In the genomic region with DNA sequence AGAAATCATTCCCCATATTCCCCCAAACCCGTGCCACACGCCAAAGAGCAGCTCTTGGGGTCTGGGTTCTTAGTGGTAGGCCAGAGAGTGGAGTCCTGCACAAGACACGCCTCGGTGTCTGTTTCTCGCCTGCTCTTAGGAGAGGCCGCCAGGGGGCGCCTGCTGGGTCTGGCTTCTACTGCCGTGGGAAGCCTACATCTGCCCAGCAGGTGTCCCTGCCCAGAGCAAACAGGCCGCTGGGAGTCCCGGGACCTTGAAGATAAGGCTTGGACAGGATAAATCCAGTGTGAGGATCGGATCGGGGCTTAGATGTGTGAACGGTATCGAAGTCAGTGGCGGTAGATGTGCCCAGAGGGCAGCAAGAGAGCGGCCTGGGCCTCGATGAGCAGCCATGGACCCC, we compare ENCODE assay signal across 8 mouse cellular contexts. TPM values are rescaled to one million over a fixed set of nuclear protein-coding genes. Genes with fewer than 3 reads are reported as not detected.
DNase-seq lines count a peak whose midpoint lies in the region; ATAC-seq lines count a peak whose summit lies in the region.

A gene (plus strand): TSS at position 236 of the 400 bp plus-strand sequence.

- no peaks in the 10 kb centered on the region for H3K36me3 ChIP-seq in forebrain, embryonic 11.5 days (ENCODE audit: control insufficient read depth, insufficient read depth, low read length)
- no peaks in the 10 kb centered on the region for H3K36me3 ChIP-seq in forebrain, embryonic 15.5 days
- H3K36me3 ChIP-seq in intestine, embryonic 15.5 days, result no peaks in the 10 kb centered on the region
- H3K36me3 ChIP-seq in midbrain, embryonic 13.5 days, result no peaks in the 10 kb centered on the region

- DNase-seq in forebrain, embryonic 11.5 days (ENCODE audit: low spot score), result peak; percentile 85
- peak; percentile 48 to 59 for DNase-seq in cerebellum, postnatal 36 days
- peak; percentile 73 for DNase-seq in gastrocnemius, postnatal 14 days
- DNase-seq in left cerebral cortex, postnatal 36 days (ENCODE audit: low spot score in 2 of 2), result peak; percentile 46 to 47
- DNase-seq in spleen, postnatal 10 days (ENCODE audit: low spot score in 2 of 2), result peak; percentile 49 to 82

- ATAC-seq in forebrain, embryonic 11.5 days (replicated peaks; ENCODE audit: low FRiP score), result peak; percentile 65; the same call in 1 of the 2 replicates
- ATAC-seq in forebrain, embryonic 15.5 days (replicated peaks), result no peak
- peak; percentile 52 for ATAC-seq in intestine, embryonic 15.5 days
- ATAC-seq in midbrain, embryonic 13.5 days, result peak; percentile 62; the same call in 1 of the 2 replicates

- intact Hi-C loops in gastrocnemius, postnatal 14 days (cut with DNase I; ENCODE audit: low total_unique reads), result no loop called here
- intact Hi-C loops in left cerebral cortex, postnatal 36 days (cut with DNase I), result loop anchor here (2.0 kb wide), 1 partner anchor 14 kb away; a partner anchor contains a TSS

- H3K4me2 ChIP-seq in forebrain, embryonic 11.5 days (ENCODE audit: low read depth, low read length, severe bottlenecking), result no peak within 1 kb of the TSS
- no peak within 1 kb of the TSS for H3K4me2 ChIP-seq in forebrain, embryonic 15.5 days (replicated peaks)
- peak within 1 kb of the TSS; percentile 87 for H3K4me2 ChIP-seq in intestine, embryonic 15.5 days (replicated peaks)
- no peak within 1 kb of the TSS; the same call in 1 of the 2 replicates for H3K4me2 ChIP-seq in midbrain, embryonic 13.5 days (replicated peaks)

- 1% methylated on average over 17 of the region's 17 CpGs for WGBS in forebrain, embryonic 11.5 days
- WGBS in forebrain, embryonic 15.5 days, result 5% methylated on average over 17 of the region's 17 CpGs
- WGBS in intestine, embryonic 15.5 days, result 4% methylated on average over 17 of the region's 17 CpGs
- 2% methylated on average over 17 of the region's 17 CpGs for WGBS in midbrain, embryonic 13.5 days

- no peak within 1 kb of the TSS for H3K27ac ChIP-seq in forebrain, embryonic 11.5 days (ENCODE audit: low read depth, low read length)
- H3K27ac ChIP-seq in forebrain, embryonic 15.5 days (replicated peaks), result no peak within 1 kb of the TSS
- no peak within 1 kb of the TSS for H3K27ac ChIP-seq in intestine, embryonic 15.5 days
- H3K27ac ChIP-seq in midbrain, embryonic 13.5 days, result no peak within 1 kb of the TSS

- no peak within 1 kb of the TSS for H3K9ac ChIP-seq in forebrain, embryonic 11.5 days (ENCODE audit: low read length)
- no peak within 1 kb of the TSS for H3K9ac ChIP-seq in forebrain, embryonic 15.5 days (replicated peaks)
- no peak within 1 kb of the TSS for H3K9ac ChIP-seq in intestine, embryonic 15.5 days
- no peak within 1 kb of the TSS for H3K9ac ChIP-seq in midbrain, embryonic 13.5 days (replicated peaks)

- H3K4me3 ChIP-seq in forebrain, embryonic 11.5 days (ENCODE audit: low read depth, low read length), result no peak within 1 kb of the TSS
- H3K4me3 ChIP-seq in forebrain, embryonic 15.5 days, result no peak within 1 kb of the TSS
- peak within 1 kb of the TSS; percentile 42 for H3K4me3 ChIP-seq in intestine, embryonic 15.5 days (replicated peaks)
- H3K4me3 ChIP-seq in midbrain, embryonic 13.5 days (replicated peaks), result no peak within 1 kb of the TSS; the same call in 1 of the 2 replicates

- H3K27me3 ChIP-seq in forebrain, embryonic 11.5 days (ENCODE audit: control insufficient read depth, insufficient read depth, low read length), result peaks cover 87% of the 10 kb centered on the region
- peaks cover 87% of the 10 kb centered on the region for H3K27me3 ChIP-seq in forebrain, embryonic 15.5 days
- peaks cover 61% of the 10 kb centered on the region for H3K27me3 ChIP-seq in intestine, embryonic 15.5 days (replicated peaks)
- peaks cover 92% of the 10 kb centered on the region for H3K27me3 ChIP-seq in midbrain, embryonic 13.5 days

- H3K4me1 ChIP-seq in forebrain, embryonic 11.5 days (replicated peaks; ENCODE audit: control insufficient read depth, insufficient read depth, low read length), result peaks cover 3% of the 10 kb centered on the region; the same call in 1 of the 2 replicates
- peaks cover 16% of the 10 kb centered on the region for H3K4me1 ChIP-seq in forebrain, embryonic 15.5 days
- peaks cover 24% of the 10 kb centered on the region for H3K4me1 ChIP-seq in intestine, embryonic 15.5 days (replicated peaks)
- peaks cover 13% of the 10 kb centered on the region for H3K4me1 ChIP-seq in midbrain, embryonic 13.5 days (replicated peaks)

- H3K9me3 ChIP-seq in forebrain, embryonic 11.5 days (ENCODE audit: control insufficient read depth, low read length), result no peaks in the 10 kb centered on the region
- no peaks in the 10 kb centered on the region for H3K9me3 ChIP-seq in forebrain, embryonic 15.5 days
- no peaks in the 10 kb centered on the region for H3K9me3 ChIP-seq in intestine, embryonic 15.5 days
- H3K9me3 ChIP-seq in midbrain, embryonic 13.5 days, result no peaks in the 10 kb centered on the region

RNA-seq across cellular contexts. Expression of the gene that starts here (rescaled TPM):
- not detected in 2 replicates for polyA plus RNA-seq in forebrain, embryonic 11.5 days (2014; fragmentation: Nextera tagmentation; extraction: Ambion mirVana)
- 0.05 TPM in 1 of 2 replicates, not detected in the other for polyA plus RNA-seq in forebrain, embryonic 15.5 days (2015; fragmentation: Nextera tagmentation; extraction: Ambion mirVana)
- under 1 TPM in 1 of 2 experiments, not detected in 1; 0.07 TPM for total RNA-seq in gastrocnemius, postnatal 14 days (2021)
- 16.1 and 40.7 TPM in 2 replicates for polyA plus RNA-seq in intestine, embryonic 15.5 days (2015; fragmentation: Nextera tagmentation; extraction: Ambion mirVana)
- under 1 TPM; 0.30 to 0.34 TPM for total RNA-seq in left cerebral cortex, postnatal 36 days (2021)
- not detected in 2 replicates for polyA plus RNA-seq in midbrain, embryonic 13.5 days (2015; fragmentation: Nextera tagmentation; extraction: Ambion mirVana)

Comparison
In these comparisons a context has a peak if more than half of its experiments do, and no peak if none do; other contexts are left out.
1. RNA of the gene that starts here (polyA plus RNA-seq): 16.1 to 40.7 TPM in intestine, embryonic 15.5 days; 0.05 TPM in forebrain, embryonic 15.5 days, not detected in forebrain, embryonic 11.5 days and not detected in midbrain, embryonic 13.5 days; every median in the first group is over 10 times any median in the second.
2. Peak in DNase-seq and ATAC-seq in forebrain, embryonic 11.5 days; RNA of the gene not detected or under 1 TPM.
3. Peak in DNase-seq in gastrocnemius, postnatal 14 days; RNA of the gene not detected or under 1 TPM.
4. Peak in DNase-seq in left cerebral cortex, postnatal 36 days; RNA of the gene not detected or under 1 TPM.
5. Peak in ATAC-seq in midbrain, embryonic 13.5 days; RNA of the gene not detected or under 1 TPM.
6. Peak in every context shown above with its lines, with median percentiles within 50 percentile points of each other: DNase-seq.